Mouse (Mus musculus) ES-E14 (cell line): ENCODE measurements around the gene Mras.

Source experiments
- CHD2 ChIP-seq: IDR thresholded peaks from 2 replicates; pipeline ENCODE4 v1.6.1; 2014; ENCODE audit warnings: mild to moderate bottlenecking, low read depth, low read length, inconsistent platforms
- HCFC1 ChIP-seq: IDR thresholded peaks from 2 replicates; pipeline ENCODE4 v1.6.1; 2012; ENCODE audit warnings: low read length, inconsistent platforms, borderline replicate concordance; ENCODE audit not compliant: insufficient read depth
- MAFK ChIP-seq: IDR thresholded peaks from 2 replicates; pipeline ENCODE4 v1.6.1; 2014; ENCODE audit warnings: mild to moderate bottlenecking, low read depth, low read length, inconsistent platforms; ENCODE audit not compliant: insufficient read depth
- ZC3H11A ChIP-seq: IDR thresholded peaks from 2 replicates; pipeline ENCODE4 v1.6.1; 2012; ENCODE audit warnings: low read depth, mild to moderate bottlenecking, inconsistent platforms, low read length, borderline replicate concordance
- ZNF384 ChIP-seq: IDR thresholded peaks from 2 replicates; pipeline ENCODE4 v1.6.1; 2012; ENCODE audit warnings: low read depth, low read length, inconsistent platforms

DNA sequence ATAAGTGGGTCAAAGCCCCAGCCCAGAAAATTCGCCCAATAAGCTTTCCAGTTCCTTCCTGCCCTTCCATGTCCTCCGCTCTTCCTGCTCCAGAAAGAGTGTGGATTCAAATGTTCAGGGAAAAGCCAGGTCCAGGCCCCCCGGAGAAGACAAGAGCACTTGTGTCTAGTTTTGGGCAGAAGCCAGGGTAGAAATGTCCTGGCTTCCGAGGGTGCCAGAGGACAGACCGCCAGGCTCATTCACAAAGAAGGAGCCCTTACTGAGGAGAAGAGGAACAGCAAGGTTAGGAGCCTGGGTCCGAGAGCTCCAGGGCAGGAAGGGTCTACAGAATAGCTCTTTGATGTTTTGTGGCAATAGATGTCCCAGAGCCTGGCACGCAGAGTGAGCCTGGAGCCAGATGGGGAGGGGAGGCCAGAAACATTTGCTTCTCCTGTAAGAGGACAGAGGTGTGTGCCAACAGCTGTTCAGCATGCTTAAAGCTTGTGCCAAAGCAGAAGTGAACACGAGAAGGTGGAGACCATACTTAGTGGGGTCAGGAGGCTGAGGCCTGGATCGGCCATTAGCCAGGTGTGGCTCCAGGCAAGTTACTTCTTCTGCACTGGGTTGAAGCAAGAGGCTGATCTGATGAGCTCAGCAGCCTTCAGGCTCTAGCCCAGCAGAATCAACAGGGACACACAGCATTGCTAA lies 35.8 kb downstream of the Mras start:
- TF ChIP-seq CHD2 (no peak), ZNF384 (no peak), ZC3H11A (no peak), MAFK (no peak), HCFC1 (no peak)
